Mouse (Mus musculus) brain, embryonic 14.5 days (tissue): ENCODE results near the gene Gm26661.

ENCODE experiments used
- CTCF ChIP-seq: fragments of 200-500 bp; IDR thresholded peaks from 2 replicates; pipeline ENCODE4 v1.5.1; 2012; ENCODE audit warnings: inconsistent platforms, mild to moderate bottlenecking, moderate library complexity, borderline replicate concordance; ENCODE audit not compliant: insufficient read depth, insufficient read length; ENCODE audit errors: extremely low read depth
- POLR2A ChIP-seq: fragments of 200-500 bp; IDR thresholded peaks from 2 replicates; pipeline ENCODE4 v1.6.1; 2012; ENCODE audit warnings: mild to moderate bottlenecking, inconsistent platforms, borderline replicate concordance; ENCODE audit not compliant: poor library complexity, insufficient read depth, insufficient read length, severe bottlenecking; ENCODE audit errors: extremely low read depth

- TF ChIP-seq CTCF, result no peak
- no peak for TF ChIP-seq POLR2A
These were observed 5.3 kb upstream of the Gm26661 start for GRCm38 (mm10) chr14:7786073-7786472.
